Mouse (Mus musculus): ENCODE measurements around the gene Slc25a12.

The Slc25a12 gene

GRCm38 (mm10) chr2:71315022-71315421, 52.5 kb downstream of the Slc25a12 start:
- intact Hi-C loops (cut with DNase I) = no loop called here

GRCm38 (mm10) chr2:71314080-71314479, 53.5 kb downstream of the Slc25a12 start:
- intact Hi-C loops (cut with DNase I) = no loop called here

GRCm38 (mm10) chr2:71312067-71312466, 55.5 kb downstream of the Slc25a12 start:
- intact Hi-C loops (cut with DNase I) = no loop called here

GRCm38 (mm10) chr2:71309726-71310125, 57.8 kb downstream of the Slc25a12 start:
- intact Hi-C loops (cut with DNase I) = no loop called here

- intact Hi-C loops (cut with DNase I) = no loop called here
These were observed 61.2 kb downstream of the Slc25a12 start for GRCm38 (mm10) chr2:71306357-71306756.

GRCm38 (mm10) chr2:71304821-71305220, 62.7 kb downstream of the Slc25a12 start:
- intact Hi-C loops (cut with DNase I) = no loop called here

GRCm38 (mm10) chr2:71303221-71303620, 64.3 kb downstream of the Slc25a12 start:
- intact Hi-C loops (cut with DNase I) = no loop called here

GRCm38 (mm10) chr2:71302156-71302663, 65.3 kb downstream of the Slc25a12 start:
- intact Hi-C loops (cut with DNase I) = no loop called here

- intact Hi-C loops (cut with DNase I) = no loop called here
These were observed 68.8 kb downstream of the Slc25a12 start for GRCm38 (mm10) chr2:71298729-71299128.

- intact Hi-C loops (cut with DNase I) = no loop called here
These were observed 70.0 kb downstream of the Slc25a12 start for GRCm38 (mm10) chr2:71297501-71297900.

GRCm38 (mm10) chr2:71295844-71296243, 71.7 kb downstream of the Slc25a12 start:
- intact Hi-C loops (cut with DNase I) = no loop called here

- intact Hi-C loops (cut with DNase I) = no loop called here
These were observed 73.1 kb downstream of the Slc25a12 start for GRCm38 (mm10) chr2:71294489-71294888.

- intact Hi-C loops (cut with DNase I) = no loop called here
These were observed 73.6 kb downstream of the Slc25a12 start for GRCm38 (mm10) chr2:71293983-71294382.

- intact Hi-C loops (cut with DNase I) = no loop called here
These were observed 76.0 kb downstream of the Slc25a12 start for GRCm38 (mm10) chr2:71291566-71291965.

- intact Hi-C loops (cut with DNase I) = no loop called here
These were observed 77.3 kb downstream of the Slc25a12 start for GRCm38 (mm10) chr2:71290107-71290775.

- intact Hi-C loops (cut with DNase I) = no loop called here
These were observed 85.6 kb downstream of the Slc25a12 start for GRCm38 (mm10) chr2:71281981-71282380.

GRCm38 (mm10) chr2:71278791-71279775, 88.5 kb downstream of the Slc25a12 start:
- intact Hi-C loops (cut with DNase I) = no loop called here

- intact Hi-C loops (cut with DNase I) = no loop called here
These were observed 91.8 kb downstream of the Slc25a12 start for GRCm38 (mm10) chr2:71275734-71276133.

GRCm38 (mm10) chr2:71273955-71274679, 93.4 kb downstream of the Slc25a12 start:
- intact Hi-C loops (cut with DNase I) = no loop called here

- intact Hi-C loops (cut with DNase I) = no loop called here
These were observed 97.5 kb downstream of the Slc25a12 start for GRCm38 (mm10) chr2:71270085-71270484.

GRCm38 (mm10) chr2:71269332-71269731, 98.2 kb downstream of the Slc25a12 start:
- intact Hi-C loops (cut with DNase I) = no loop called here

Data from adrenal gland (tissue).